Mouse (Mus musculus): Measurements from ENCODE around the gene Crnn. TPM values are rescaled to one million over a fixed set of nuclear protein-coding genes. Genes with fewer than 3 reads are reported as not detected.
A peak's percentile ranks its signal among the peaks of the same experiment; 100 is the strongest.

The Crnn gene
- total RNA-seq (2014; fragmentation: Nextera tagmentation) (not detected in 2 replicates), total RNA-seq (2017) (not detected in 2 replicates)

GRCm38 (mm10) chr3:93144510-93145051, at the start of gene Crnn:
Gene Crnn, plus strand, starts transcription at chr3:93144787.
- no peak for ATAC-seq (replicated peaks; ENCODE audit: low FRiP score, low TSS enrichment, poor library complexity, severe bottlenecking)

DNA sequence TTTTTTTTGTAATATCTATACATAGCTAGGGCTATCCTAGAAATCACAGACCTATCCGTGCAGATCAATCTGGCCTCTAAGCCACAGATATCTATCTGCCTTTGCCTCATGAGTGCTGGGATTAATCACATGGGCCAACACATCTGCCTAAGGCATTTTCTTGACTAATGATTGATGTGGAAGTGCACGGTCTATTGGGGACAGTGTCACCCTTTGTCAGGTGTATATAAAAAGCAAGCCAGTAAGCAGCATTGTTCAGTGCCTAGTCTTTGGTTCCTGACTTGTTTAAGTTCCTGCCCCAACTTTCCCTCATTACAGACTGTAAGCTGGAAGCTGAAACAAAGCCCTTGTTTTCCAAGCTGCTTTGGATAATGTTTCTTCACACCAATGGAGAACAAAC, 48.1 kb upstream of the Crnn start:
- ATAC-seq (replicated peaks; ENCODE audit: low FRiP score, low TSS enrichment, poor library complexity, severe bottlenecking) = no peak

- no peak for ATAC-seq (replicated peaks; ENCODE audit: low FRiP score, low TSS enrichment, poor library complexity, severe bottlenecking)
Observed at GRCm38 (mm10) chr3:93111668-93112067, 32.9 kb upstream of the Crnn start.

GRCm38 (mm10) chr3:93114481-93114880, 30.1 kb upstream of the Crnn start:
- peak; percentile 67; the same call in 1 of the 2 replicates for ATAC-seq (replicated peaks; ENCODE audit: low FRiP score, low TSS enrichment, poor library complexity, severe bottlenecking)

DNA sequence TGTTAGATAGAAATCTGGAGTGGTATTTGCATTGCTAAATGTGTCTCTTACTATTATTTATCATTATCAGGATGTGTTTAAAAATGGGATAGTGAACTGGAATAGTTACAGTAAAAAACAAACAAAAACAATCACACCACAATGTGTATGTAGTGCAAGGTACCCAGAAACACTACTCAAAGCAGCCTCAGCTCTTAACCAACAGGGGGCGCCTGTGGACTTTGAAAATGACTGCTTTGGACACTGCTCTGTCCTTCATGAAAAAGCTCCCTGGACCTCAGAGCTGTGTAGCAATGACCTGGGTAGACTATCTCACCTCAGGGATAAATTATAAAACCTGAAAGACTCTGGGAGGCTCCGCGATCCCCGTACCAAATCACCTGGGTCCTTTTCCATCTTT, 25.5 kb upstream of the Crnn start:
- no peak for ATAC-seq (replicated peaks; ENCODE audit: low FRiP score, low TSS enrichment, poor library complexity, severe bottlenecking)

- no peak for ATAC-seq (replicated peaks; ENCODE audit: low FRiP score, low TSS enrichment, poor library complexity, severe bottlenecking)
Observed at GRCm38 (mm10) chr3:93128052-93128451, 16.5 kb upstream of the Crnn start.

DNA sequence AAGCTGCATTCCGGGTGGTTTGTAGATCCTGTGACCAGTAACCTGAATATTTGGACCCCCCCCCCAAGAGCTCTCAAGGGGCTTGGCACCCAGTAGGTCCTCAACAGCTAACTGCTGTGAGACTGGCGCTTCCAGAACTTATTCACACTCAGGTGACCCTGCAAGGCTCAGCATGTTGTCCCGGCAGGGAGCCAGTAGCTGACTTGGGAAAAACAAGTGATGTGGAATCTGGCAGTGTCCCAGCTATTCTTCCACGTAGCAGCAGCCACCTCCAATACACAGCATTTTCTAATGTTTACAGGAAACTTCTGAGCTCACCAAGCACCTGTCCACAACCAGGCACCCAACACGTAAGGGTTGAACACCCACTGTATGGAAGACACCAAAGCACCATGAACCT, 15.5 kb upstream of the Crnn start:
- ATAC-seq (replicated peaks; ENCODE audit: low FRiP score, low TSS enrichment, poor library complexity, severe bottlenecking) = no peak

DNA sequence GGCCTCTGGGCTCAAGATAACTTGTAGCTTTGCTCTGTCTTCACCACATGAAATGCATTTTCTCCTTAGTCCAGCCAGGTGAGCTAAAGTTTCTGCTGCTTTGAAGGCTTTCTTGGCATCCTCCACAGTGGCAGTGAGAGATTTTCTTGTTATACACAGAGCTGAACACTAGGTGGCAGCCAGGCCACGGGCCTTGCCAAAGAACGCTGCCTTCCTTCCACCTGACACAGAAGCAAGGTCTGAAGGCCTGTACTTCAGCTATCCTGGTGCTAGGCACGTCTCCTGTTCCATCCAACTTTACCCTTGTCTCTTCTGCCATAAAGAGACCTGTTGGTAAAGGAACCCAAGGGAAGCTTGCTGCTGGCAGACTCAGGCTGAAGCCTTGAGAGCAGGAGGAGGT, 14.1 kb upstream of the Crnn start:
- ATAC-seq (replicated peaks; ENCODE audit: low FRiP score, low TSS enrichment, poor library complexity, severe bottlenecking) = peak; percentile 88

- no peak for ATAC-seq (replicated peaks; ENCODE audit: low FRiP score, low TSS enrichment, poor library complexity, severe bottlenecking)
Observed at GRCm38 (mm10) chr3:93162502-93162901, 17.9 kb downstream of the Crnn start.

- ATAC-seq (replicated peaks; ENCODE audit: low FRiP score, low TSS enrichment, poor library complexity, severe bottlenecking) = no peak
Observed at GRCm38 (mm10) chr3:93162996-93163592, 18.5 kb downstream of the Crnn start.

GRCm38 (mm10) chr3:93180856-93181255, 36.3 kb downstream of the Crnn start:
- ATAC-seq (replicated peaks; ENCODE audit: low FRiP score, low TSS enrichment, poor library complexity, severe bottlenecking) = no peak

DNA sequence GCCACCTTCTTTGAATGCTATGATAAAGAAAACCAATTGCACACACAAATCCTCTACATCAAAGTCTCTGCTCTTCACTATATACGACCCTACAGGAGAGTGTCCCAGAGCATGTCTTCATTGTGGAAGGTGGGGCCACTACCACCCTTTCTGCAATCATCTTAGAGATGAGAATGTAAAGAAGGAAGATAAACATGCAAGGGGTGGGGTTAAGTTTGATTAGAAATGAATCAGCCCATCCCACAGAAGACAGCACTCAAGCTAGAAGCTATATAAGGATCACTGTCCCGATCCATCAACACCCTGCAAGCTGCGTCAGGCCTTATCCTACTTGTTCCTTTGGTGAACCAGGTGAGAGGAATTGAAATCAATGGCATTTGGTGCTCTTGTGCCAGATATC, 52.4 kb downstream of the Crnn start, which contains the start of gene Flg2:
TSS of gene Flg2 (plus strand) at position 301 of the 400 bp plus-strand sequence.
- no peak for ATAC-seq (replicated peaks; ENCODE audit: low FRiP score, low TSS enrichment, poor library complexity, severe bottlenecking)

Other genes starting within 250 kb of the Crnn start
- gene Lce3a, start 218.6 kb upstream of the Crnn start, total RNA-seq (2014; fragmentation: Nextera tagmentation) = not detected in 2 replicates
- gene Lce3a, start 218.6 kb upstream of the Crnn start, total RNA-seq (2017) = not detected in 2 replicates
- not detected in 2 replicates for gene Lce3b, start 211.8 kb upstream of the Crnn start, total RNA-seq (2014; fragmentation: Nextera tagmentation)
- gene Lce3b, start 211.8 kb upstream of the Crnn start, total RNA-seq (2017) = not detected in 2 replicates
- gene Lce3c, start 200.3 kb upstream of the Crnn start, total RNA-seq (2014; fragmentation: Nextera tagmentation) = not detected in 2 replicates
- not detected in 2 replicates for gene Lce3c, start 200.3 kb upstream of the Crnn start, total RNA-seq (2017)
- gene Lce3d, start 187.4 kb upstream of the Crnn start, total RNA-seq (2014; fragmentation: Nextera tagmentation) = not detected in 2 replicates
- not detected in 2 replicates for gene Lce3d, start 187.4 kb upstream of the Crnn start, total RNA-seq (2017)
- not detected in 2 replicates for gene Lce3e, start 177.7 kb upstream of the Crnn start, total RNA-seq (2014; fragmentation: Nextera tagmentation)
- not detected in 2 replicates for gene Lce3e, start 177.7 kb upstream of the Crnn start, total RNA-seq (2017)
- gene Lce3f, start 152.6 kb upstream of the Crnn start, total RNA-seq (2014; fragmentation: Nextera tagmentation) = not detected in 2 replicates
- not detected in 2 replicates for gene Lce3f, start 152.6 kb upstream of the Crnn start, total RNA-seq (2017)
- not detected in 2 replicates for gene Crct1, start 129.1 kb upstream of the Crnn start, total RNA-seq (2014; fragmentation: Nextera tagmentation)
- not detected in 2 replicates for gene Crct1, start 129.1 kb upstream of the Crnn start, total RNA-seq (2017)
- not detected in 2 replicates for gene Lce1m, start 125.7 kb upstream of the Crnn start, total RNA-seq (2014; fragmentation: Nextera tagmentation)
- not detected in 2 replicates for gene Lce1m, start 125.7 kb upstream of the Crnn start, total RNA-seq (2017)
- gene Gm4858, start 76.0 kb upstream of the Crnn start, total RNA-seq (2014; fragmentation: Nextera tagmentation) = not detected in 2 replicates
- gene Gm4858, start 76.0 kb upstream of the Crnn start, total RNA-seq (2017) = not detected in 2 replicates
- gene Flg2, start 52.5 kb downstream of the Crnn start, total RNA-seq (2014; fragmentation: Nextera tagmentation) = not detected in 2 replicates
- not detected in 2 replicates for gene Flg2, start 52.5 kb downstream of the Crnn start, total RNA-seq (2017)
- gene Flg, start 128.7 kb downstream of the Crnn start, total RNA-seq (2014; fragmentation: Nextera tagmentation) = not detected in 2 replicates
- not detected in 2 replicates for gene Flg, start 128.7 kb downstream of the Crnn start, total RNA-seq (2017)
- gene Hrnr, start 175.0 kb downstream of the Crnn start, total RNA-seq (2014; fragmentation: Nextera tagmentation) = not detected in 2 replicates
- gene Hrnr, start 175.0 kb downstream of the Crnn start, total RNA-seq (2017) = not detected in 2 replicates
- gene Rptn, start 248.9 kb downstream of the Crnn start, total RNA-seq (2014; fragmentation: Nextera tagmentation) = not detected in 2 replicates
- not detected in 2 replicates for gene Rptn, start 248.9 kb downstream of the Crnn start, total RNA-seq (2017)

Measured in megakaryocyte-erythroid progenitor cell, adult 5-6 weeks (primary cell).